Mouse (Mus musculus): ENCODE results near the gene Gm28308.

Gene Gm28308

GRCm38 (mm10) chr6:52246403-52246803 lies 33.3 kb upstream of the Gm28308 start:
- DNase-seq (ENCODE audit: low spot score): no peak

- peak; percentile 28 for DNase-seq (ENCODE audit: low spot score)
Measured at GRCm38 (mm10) chr6:52245757-52246142, 32.6 kb upstream of the Gm28308 start, which contains the start of gene Hoxa11. Gene Hoxa11 (minus strand): TSS chr6:52245810.

GRCm38 (mm10) chr6:52245040-52245756 lies 32.1 kb upstream of the Gm28308 start:
- peak; percentile 42 for DNase-seq (ENCODE audit: low spot score)

- peak; percentile 28 for DNase-seq (ENCODE audit: low spot score)
Measured at GRCm38 (mm10) chr6:52244471-52245039, 31.4 kb upstream of the Gm28308 start.

- DNase-seq (ENCODE audit: low spot score): peak; percentile 36
Measured at GRCm38 (mm10) chr6:52243681-52244121, 30.6 kb upstream of the Gm28308 start.

- DNase-seq (ENCODE audit: low spot score): peak; percentile 42
Measured at GRCm38 (mm10) chr6:52242801-52243332, 29.7 kb upstream of the Gm28308 start.

- no peak for DNase-seq (ENCODE audit: low spot score)
Measured at GRCm38 (mm10) chr6:52241001-52241621, 28.0 kb upstream of the Gm28308 start.

- DNase-seq (ENCODE audit: low spot score): peak; percentile 88
Measured at GRCm38 (mm10) chr6:52240389-52241000, 27.4 kb upstream of the Gm28308 start, which contains the start of gene Hoxa10. Gene Hoxa10 (minus strand): TSS chr6:52240854.

GRCm38 (mm10) chr6:52239625-52240388 lies 26.7 kb upstream of the Gm28308 start:
- peak; percentile 45 for DNase-seq (ENCODE audit: low spot score)

GRCm38 (mm10) chr6:52238976-52239375 lies 25.8 kb upstream of the Gm28308 start:
- peak; percentile 34 for DNase-seq (ENCODE audit: low spot score)

GRCm38 (mm10) chr6:52238155-52238545 lies 25.0 kb upstream of the Gm28308 start:
- DNase-seq (ENCODE audit: low spot score): peak; percentile 32

GRCm38 (mm10) chr6:52237346-52238154 lies 24.4 kb upstream of the Gm28308 start:
- DNase-seq (ENCODE audit: low spot score): peak; percentile 34

GRCm38 (mm10) chr6:52236806-52237205 lies 23.7 kb upstream of the Gm28308 start:
- peak; percentile 20 for DNase-seq (ENCODE audit: low spot score)

- peak; percentile 31 for DNase-seq (ENCODE audit: low spot score)
Measured at GRCm38 (mm10) chr6:52235866-52236265, 22.7 kb upstream of the Gm28308 start.

- peak; percentile 36 for DNase-seq (ENCODE audit: low spot score)
Measured at GRCm38 (mm10) chr6:52235267-52235666, 22.1 kb upstream of the Gm28308 start.

- peak; percentile 41 for DNase-seq (ENCODE audit: low spot score)
Measured at GRCm38 (mm10) chr6:52234428-52235140, 21.4 kb upstream of the Gm28308 start.

GRCm38 (mm10) chr6:52233546-52234427 lies 20.6 kb upstream of the Gm28308 start:
- DNase-seq (ENCODE audit: low spot score): peak; percentile 58

GRCm38 (mm10) chr6:52232984-52233545 lies 19.9 kb upstream of the Gm28308 start:
- peak; percentile 41 for DNase-seq (ENCODE audit: low spot score)

- DNase-seq (ENCODE audit: low spot score): peak; percentile 43
Measured at GRCm38 (mm10) chr6:52232568-52232965, 19.4 kb upstream of the Gm28308 start.
